Mouse (Mus musculus): ENCODE results near the gene Ccdc105. TPM values are rescaled to one million over a fixed set of nuclear protein-coding genes. Genes with fewer than 3 reads are reported as not detected.

Ccdc105 gene
- 0.27 and 0.33 TPM in 2 replicates for polyA plus RNA-seq (2012; rRNA removed)

GRCm38 (mm10) chr10:78752452-78753191 lies at the start of gene Ccdc105:
Gene Ccdc105, minus strand, starts transcription at chr10:78753065.
- 1% methylated on average over 61 of the region's 61 CpGs for WGBS
- Histone ChIP-seq H3K27ac (ENCODE audit: insufficient read depth, low read length) (peak within 1 kb of the TSS; percentile 56), H3K4me1 (ENCODE audit: control insufficient read depth, insufficient read depth, low read length) (no peaks in the 10 kb centered on the region), H3K27me3 (ENCODE audit: control insufficient read depth, insufficient read depth, low read length) (no peaks in the 10 kb centered on the region), H3K4me3 (replicated peaks; ENCODE audit: insufficient read depth, low read depth, low read length) (peak within 1 kb of the TSS; percentile 84)
- TF ChIP-seq CTCF (IDR thresholded peaks at IDR 0.05; ENCODE audit: borderline replicate concordance, insufficient read depth, low read depth, low read length) = no peak
- peak; percentile 92 for TF ChIP-seq POLR2A (IDR thresholded peaks at IDR 0.05; ENCODE audit: borderline replicate concordance, insufficient read depth, low read length)
- peak; percentile 81 to 83 for DNase-seq

GRCm38 (mm10) chr10:78801449-78801848 lies 48.6 kb upstream of the Ccdc105 start:
- 81% methylated on average over 2 of the region's 2 CpGs for WGBS
- Histone ChIP-seq H3K27ac (ENCODE audit: insufficient read depth, low read length) (no peak overlapping the region), H3K27me3 (ENCODE audit: control insufficient read depth, insufficient read depth, low read length) (no peaks in the 10 kb centered on the region), H3K4me3 (replicated peaks; ENCODE audit: insufficient read depth, low read depth, low read length) (no peak overlapping the region), H3K4me1 (ENCODE audit: control insufficient read depth, insufficient read depth, low read length) (no peaks in the 10 kb centered on the region)
- no peak for DNase-seq
- TF ChIP-seq POLR2A (IDR thresholded peaks at IDR 0.05; ENCODE audit: borderline replicate concordance, insufficient read depth, low read length) (no peak), CTCF (IDR thresholded peaks at IDR 0.05; ENCODE audit: borderline replicate concordance, insufficient read depth, low read depth, low read length) (no peak)

GRCm38 (mm10) chr10:78790561-78790960 lies 37.7 kb upstream of the Ccdc105 start:
- Histone ChIP-seq H3K27ac (ENCODE audit: insufficient read depth, low read length) (no peak overlapping the region), H3K27me3 (ENCODE audit: control insufficient read depth, insufficient read depth, low read length) (no peaks in the 10 kb centered on the region), H3K4me1 (ENCODE audit: control insufficient read depth, insufficient read depth, low read length) (no peaks in the 10 kb centered on the region), H3K4me3 (replicated peaks; ENCODE audit: insufficient read depth, low read depth, low read length) (no peak overlapping the region)
- no peak for DNase-seq
- no peak for TF ChIP-seq POLR2A (IDR thresholded peaks at IDR 0.05; ENCODE audit: borderline replicate concordance, insufficient read depth, low read length)
- TF ChIP-seq CTCF (IDR thresholded peaks at IDR 0.05; ENCODE audit: borderline replicate concordance, insufficient read depth, low read depth, low read length) = no peak
- 40% methylated on average over 1 of the region's 1 CpGs for WGBS

- Histone ChIP-seq H3K4me1 (ENCODE audit: control insufficient read depth, insufficient read depth, low read length) (no peaks in the 10 kb centered on the region), H3K27ac (ENCODE audit: insufficient read depth, low read length) (peak overlapping the region; percentile 81), H3K4me3 (replicated peaks; ENCODE audit: insufficient read depth, low read depth, low read length) (peak overlapping the region; percentile 92), H3K27me3 (ENCODE audit: control insufficient read depth, insufficient read depth, low read length) (no peaks in the 10 kb centered on the region)
- DNase-seq = peak; percentile 89 to 94
- 2% methylated on average over 22 of the region's 22 CpGs for WGBS
- peak; percentile 77 for TF ChIP-seq POLR2A (IDR thresholded peaks at IDR 0.05; ENCODE audit: borderline replicate concordance, insufficient read depth, low read length)
- TF ChIP-seq CTCF (IDR thresholded peaks at IDR 0.05; ENCODE audit: borderline replicate concordance, insufficient read depth, low read depth, low read length) = no peak
These were observed 34.8 kb upstream of the Ccdc105 start for GRCm38 (mm10) chr10:78787566-78788087.

- Histone ChIP-seq H3K27ac (ENCODE audit: insufficient read depth, low read length) (peak within 1 kb of the TSS; percentile 31), H3K27me3 (ENCODE audit: control insufficient read depth, insufficient read depth, low read length) (no peaks in the 10 kb centered on the region), H3K4me3 (replicated peaks; ENCODE audit: insufficient read depth, low read depth, low read length) (peak within 1 kb of the TSS; percentile 62), H3K4me1 (ENCODE audit: control insufficient read depth, insufficient read depth, low read length) (peaks cover 5% of the 10 kb centered on the region; the same call in 1 of the 2 replicates)
- WGBS = 1% methylated on average over 31 of the region's 54 CpGs
- TF ChIP-seq POLR2A (IDR thresholded peaks at IDR 0.05; ENCODE audit: borderline replicate concordance, insufficient read depth, low read length) (peak; percentile 36; the same call in 1 of the 2 replicates), CTCF (IDR thresholded peaks at IDR 0.05; ENCODE audit: borderline replicate concordance, insufficient read depth, low read depth, low read length) (no peak)
- DNase-seq = peak; percentile 70 to 77
These were observed 27.3 kb upstream of the Ccdc105 start, which contains the start of gene Slc1a6 for GRCm38 (mm10) chr10:78779981-78780651. Gene Slc1a6, plus strand, starts transcription at chr10:78780496.

- DNase-seq = no peak
- no peaks in the 10 kb centered on the region for H3K27me3 ChIP-seq (ENCODE audit: control insufficient read depth, insufficient read depth, low read length)
- WGBS = 41% methylated on average over 9 of the region's 9 CpGs
- H3K4me3 ChIP-seq (replicated peaks; ENCODE audit: insufficient read depth, low read depth, low read length) = peak overlapping the region; percentile 62
- TF ChIP-seq POLR2A (IDR thresholded peaks at IDR 0.05; ENCODE audit: borderline replicate concordance, insufficient read depth, low read length) (no peak), CTCF (IDR thresholded peaks at IDR 0.05; ENCODE audit: borderline replicate concordance, insufficient read depth, low read depth, low read length) (no peak)
- H3K27ac ChIP-seq (ENCODE audit: insufficient read depth, low read length) = peak overlapping the region; percentile 4
- peaks cover 5% of the 10 kb centered on the region; the same call in 1 of the 2 replicates for H3K4me1 ChIP-seq (ENCODE audit: control insufficient read depth, insufficient read depth, low read length)
These were observed 26.7 kb upstream of the Ccdc105 start for GRCm38 (mm10) chr10:78779527-78779926.

GRCm38 (mm10) chr10:78775830-78776229 lies 23.0 kb upstream of the Ccdc105 start:
- 74% methylated on average over 4 of the region's 4 CpGs for WGBS
- DNase-seq = no peak
- Histone ChIP-seq H3K4me3 (replicated peaks; ENCODE audit: insufficient read depth, low read depth, low read length) (no peak overlapping the region), H3K27ac (ENCODE audit: insufficient read depth, low read length) (no peak overlapping the region), H3K27me3 (ENCODE audit: control insufficient read depth, insufficient read depth, low read length) (no peaks in the 10 kb centered on the region), H3K4me1 (ENCODE audit: control insufficient read depth, insufficient read depth, low read length) (no peaks in the 10 kb centered on the region; the same call in 1 of the 2 replicates)
- TF ChIP-seq POLR2A (IDR thresholded peaks at IDR 0.05; ENCODE audit: borderline replicate concordance, insufficient read depth, low read length) = no peak

All from cerebellum, adult 2 months (tissue).